In the genomic region with DNA sequence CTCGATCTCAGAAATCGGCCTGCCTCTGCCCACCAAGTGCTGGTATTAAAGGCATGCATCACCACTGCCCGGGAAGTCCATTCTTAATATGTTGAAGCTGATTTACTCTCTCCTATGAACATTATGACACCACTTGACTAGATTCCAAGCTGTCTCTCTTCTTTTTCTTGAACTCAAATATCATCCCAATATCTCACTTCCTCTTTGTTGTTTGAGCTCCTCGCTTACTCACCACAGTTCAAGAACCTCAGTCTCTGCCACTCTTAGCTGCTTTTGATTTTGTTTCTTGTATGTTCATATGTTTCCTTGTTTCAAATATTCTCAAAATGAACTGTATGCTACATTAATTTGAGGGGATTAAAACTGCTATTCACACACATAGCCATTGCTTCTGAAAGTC, we compare ENCODE assay signal across 24 mouse cellular contexts. TPM values are rescaled to one million over a fixed set of nuclear protein-coding genes. Genes with fewer than 3 reads are reported as not detected.
"Had no signal": no experiment of that assay in that cellular context is flagged by ENCODE, and none has a peak within 500 bp of the region (broad histone marks: within the 10 kb centered on the region; RNA-seq: fewer than 3 reads in every experiment).

No protein-coding gene starts in this region.

- H3K4me3 ChIP-seq: lung, embryonic 15.5 days; megakaryocyte, embryonic 14.5 days; midbrain, embryonic 13.5 days; midbrain, embryonic 15.5 days; neural tube, embryonic 12.5 days; stomach, embryonic 15.5 days had no signal

- H3K9ac ChIP-seq: liver, postnatal 0 days; lung, embryonic 15.5 days; midbrain, embryonic 13.5 days; midbrain, embryonic 15.5 days; neural tube, embryonic 12.5 days; stomach, embryonic 15.5 days had no signal

- H3K27me3 ChIP-seq: lung, embryonic 15.5 days; megakaryocyte, embryonic 14.5 days; midbrain, embryonic 13.5 days; midbrain, embryonic 15.5 days; neural tube, embryonic 12.5 days; stomach, embryonic 15.5 days had no signal

- H3K27ac ChIP-seq: lung, embryonic 15.5 days; macrophage; midbrain, embryonic 13.5 days; midbrain, embryonic 15.5 days; neural tube, embryonic 12.5 days; stomach, embryonic 15.5 days; stomach, postnatal 0 days had no signal

- ATAC-seq: liver, postnatal 0 days; lung, postnatal 0 days; midbrain, embryonic 13.5 days; midbrain, embryonic 15.5 days had no signal

- H3K9me3 ChIP-seq: lung, embryonic 15.5 days; megakaryocyte, embryonic 14.5 days; midbrain, embryonic 13.5 days; midbrain, embryonic 15.5 days; neural tube, embryonic 12.5 days; stomach, embryonic 15.5 days had no signal

- H3K4me1 ChIP-seq: lung, embryonic 15.5 days; megakaryocyte, embryonic 14.5 days; midbrain, embryonic 13.5 days; midbrain, embryonic 15.5 days; neural tube, embryonic 12.5 days; stomach, embryonic 15.5 days had no signal

- DNase-seq: liver, postnatal 0 days; lung, adult 2 months; lung, postnatal 14 days; lung, postnatal 36 days; right cerebral cortex, postnatal 14 days; thymus, adult 2 months; thymus, postnatal 14 days; thymus, postnatal 36 days had no signal

- H3K4me2 ChIP-seq: lung, embryonic 15.5 days; midbrain, embryonic 11.5 days; midbrain, embryonic 13.5 days; midbrain, embryonic 15.5 days; neural tube, embryonic 12.5 days; stomach, embryonic 15.5 days had no signal

- H3K36me3 ChIP-seq: lung, embryonic 15.5 days; midbrain, embryonic 13.5 days; midbrain, embryonic 15.5 days; neural tube, embryonic 12.5 days; stomach, embryonic 15.5 days had no signal

RNA-seq across cellular contexts. Expression of gene Olfr642, which starts 1.7 kb away (rescaled TPM):
- total RNA-seq: midbrain, postnatal 0 days; monocyte, adult 5-6 weeks; neutrophil, adult 5-6 weeks had no signal
- polyA plus RNA-seq: liver, postnatal 0 days; lung, adult 2 months; lung, embryonic 15.5 days; lung, postnatal 0 days; macrophage; midbrain, embryonic 11.5 days; midbrain, embryonic 13.5 days; midbrain, embryonic 15.5 days; midbrain, postnatal 0 days; neural tube, embryonic 12.5 days; neural tube, embryonic 14.5 days; spleen, adult 2 months; stomach, embryonic 15.5 days; stomach, postnatal 0 days; testis, adult 2 months; thymus, adult 2 months had no signal

RNA-seq across cellular contexts. Expression of gene 4930516K23Rik, which starts 10.5 kb away (rescaled TPM):
- total RNA-seq: midbrain, postnatal 0 days; monocyte, adult 5-6 weeks; neutrophil, adult 5-6 weeks had no signal
- polyA plus RNA-seq: liver, postnatal 0 days; lung, adult 2 months; lung, embryonic 15.5 days; lung, postnatal 0 days; macrophage; midbrain, embryonic 11.5 days; midbrain, embryonic 13.5 days; midbrain, embryonic 15.5 days; midbrain, postnatal 0 days; neural tube, embryonic 12.5 days; neural tube, embryonic 14.5 days; spleen, adult 2 months; stomach, embryonic 15.5 days; stomach, postnatal 0 days; thymus, adult 2 months had no signal

RNA-seq across cellular contexts. Expression of gene Olfr641, which starts 15.5 kb away (rescaled TPM):
- total RNA-seq: midbrain, postnatal 0 days; monocyte, adult 5-6 weeks; neutrophil, adult 5-6 weeks had no signal
- polyA plus RNA-seq: liver, postnatal 0 days; lung, adult 2 months; lung, embryonic 15.5 days; lung, postnatal 0 days; macrophage; midbrain, embryonic 11.5 days; midbrain, embryonic 13.5 days; midbrain, embryonic 15.5 days; midbrain, postnatal 0 days; neural tube, embryonic 12.5 days; neural tube, embryonic 14.5 days; spleen, adult 2 months; stomach, embryonic 15.5 days; stomach, postnatal 0 days; thymus, adult 2 months had no signal

RNA-seq across cellular contexts. Expression of gene Olfr644, which starts 20.9 kb away (rescaled TPM):
- total RNA-seq: midbrain, postnatal 0 days; monocyte, adult 5-6 weeks; neutrophil, adult 5-6 weeks had no signal
- polyA plus RNA-seq: liver, postnatal 0 days; lung, adult 2 months; lung, embryonic 15.5 days; lung, postnatal 0 days; macrophage; midbrain, embryonic 11.5 days; midbrain, embryonic 13.5 days; midbrain, embryonic 15.5 days; midbrain, postnatal 0 days; neural tube, embryonic 12.5 days; neural tube, embryonic 14.5 days; spleen, adult 2 months; stomach, embryonic 15.5 days; stomach, postnatal 0 days; thymus, adult 2 months had no signal

RNA-seq across cellular contexts. Expression of gene Olfr640, which starts 25.4 kb away (rescaled TPM):
- total RNA-seq: monocyte, adult 5-6 weeks had no signal
- polyA plus RNA-seq: liver, postnatal 0 days; lung, adult 2 months; lung, embryonic 15.5 days; lung, postnatal 0 days; macrophage; midbrain, embryonic 11.5 days; midbrain, embryonic 13.5 days; midbrain, embryonic 15.5 days; neural tube, embryonic 12.5 days; neural tube, embryonic 14.5 days; spleen, adult 2 months; stomach, embryonic 15.5 days; stomach, postnatal 0 days; testis, adult 2 months; thymus, adult 2 months had no signal
